Mouse (Mus musculus) frontal cortex, postnatal 10 days (tissue): ENCODE measurements at regions not wholly inside any gene's neighbourhood (a gene's known extent, or its start where the extent isn't known, plus 50 kb on each side); places are given as distances from the start of the nearest gene placed in this dataset.
"Not testable (repeated sequence)": the region's sequence is repeated elsewhere in the genome, so short reads cannot be mapped to it uniquely, and the experiment has no call there.

Experiments used
- DNase-seq, 2 experiments: peaks; one replicate each; pipeline ENCODE4 v3.0.0; 2022; ENCODE audit warnings: low spot score in 2 of 2, mixed read lengths in 1 of 2

GRCm38 (mm10) chr1:64463715-64464290 is 68.6 kb upstream of the Creb1 start:
- DNase-seq, result no peak

GRCm38 (mm10) chr1:64461616-64462015 is 70.8 kb upstream of the Creb1 start:
- DNase-seq, result not testable (repeated sequence)

- no peak for DNase-seq
Observed at GRCm38 (mm10) chr1:64457872-64458271, 74.6 kb upstream of the Creb1 start.

GRCm38 (mm10) chr1:64449141-64449540 is 83.3 kb upstream of the Creb1 start:
- no peak for DNase-seq

- DNase-seq, result peak in 1 of 2 experiments; percentile 41
Observed at GRCm38 (mm10) chr1:64448090-64448489, 84.4 kb upstream of the Creb1 start.

- no peak for DNase-seq
Observed at GRCm38 (mm10) chr1:64446492-64446891, 86.0 kb upstream of the Creb1 start.

- peak; percentile 79 to 84 for DNase-seq
Observed at GRCm38 (mm10) chr1:64445919-64446318, 86.5 kb upstream of the Creb1 start.

- DNase-seq, result no peak
Observed at GRCm38 (mm10) chr1:64443436-64443835, 89.0 kb upstream of the Creb1 start.

- no peak for DNase-seq
Observed at GRCm38 (mm10) chr1:64442179-64442874, 90.1 kb upstream of the Creb1 start.

- DNase-seq, result no peak
Observed at GRCm38 (mm10) chr1:64423256-64423655, 109.2 kb upstream of the Creb1 start.

GRCm38 (mm10) chr1:64418567-64418966 is 113.9 kb upstream of the Creb1 start:
- no peak for DNase-seq

- DNase-seq, result no peak
Observed at GRCm38 (mm10) chr1:64415906-64416305, 116.5 kb upstream of the Creb1 start.

GRCm38 (mm10) chr1:64413181-64413560 is 119.3 kb upstream of the Creb1 start:
- DNase-seq, result no peak

- DNase-seq, result no peak
Observed at GRCm38 (mm10) chr1:64412481-64413180, 119.8 kb upstream of the Creb1 start.

- no peak for DNase-seq
Observed at GRCm38 (mm10) chr1:64411851-64412480, 120.5 kb upstream of the Creb1 start.

- peak; percentile 15 to 47 for DNase-seq
Observed at GRCm38 (mm10) chr1:64408807-64409582, 123.5 kb upstream of the Creb1 start.

GRCm38 (mm10) chr1:64391525-64391924 is 140.9 kb upstream of the Creb1 start:
- no peak for DNase-seq

GRCm38 (mm10) chr1:64381264-64381663 is 151.2 kb upstream of the Creb1 start:
- no peak for DNase-seq

- not testable (repeated sequence) for DNase-seq
Observed at GRCm38 (mm10) chr1:64376426-64376825, 156.0 kb upstream of the Creb1 start.

GRCm38 (mm10) chr1:64374286-64375071 is 158.0 kb upstream of the Creb1 start:
- no peak for DNase-seq

- no peak for DNase-seq
Observed at GRCm38 (mm10) chr1:64364095-64364494, 168.3 kb upstream of the Creb1 start.
